Mouse (Mus musculus): Measurements from ENCODE around the gene Crim1.

GRCm38 (mm10) chr17:78402174-78402573 lies 202.1 kb downstream of the Crim1 start:
- TF ChIP-seq CTCF (IDR thresholded peaks at IDR 0.05; ENCODE audit: extremely low read depth, insufficient read length, insufficient replicate concordance, low read depth, low read length): no peak
- no peak for TF ChIP-seq POLR2A (IDR thresholded peaks at IDR 0.05; ENCODE audit: low read depth, low read length)

All from small intestine, adult 2 months (tissue).